Mouse (Mus musculus) naive thymus-derived CD4-positive, alpha-beta T cell, adult 2 months (primary cell): ENCODE data around the gene Gm9195.

Experiments
- DNase-seq: peaks from one replicate; pipeline ENCODE4 v3.0.0-alpha.2; 2011; ENCODE audit warnings: low read depth

The Gm9195 gene

GRCm38 (mm10) chr14:72442936-72443335 lies 48.7 kb downstream of the Gm9195 start:
- DNase-seq, result no peak

GRCm38 (mm10) chr14:72440929-72441328 lies 50.7 kb downstream of the Gm9195 start:
- no peak for DNase-seq

- DNase-seq, result no peak
These were observed 51.2 kb downstream of the Gm9195 start for GRCm38 (mm10) chr14:72440436-72440835.

- DNase-seq, result no peak
These were observed 52.7 kb downstream of the Gm9195 start for GRCm38 (mm10) chr14:72438976-72439375.

GRCm38 (mm10) chr14:72389696-72390095 lies 101.9 kb downstream of the Gm9195 start:
- DNase-seq, result no peak

GRCm38 (mm10) chr14:72389288-72389687 lies 102.3 kb downstream of the Gm9195 start:
- no peak for DNase-seq

GRCm38 (mm10) chr14:72377224-72377623 lies 114.4 kb downstream of the Gm9195 start:
- peak; percentile 31 for DNase-seq
